Mouse (Mus musculus): ENCODE data around the gene Mum1l1. TPM values are rescaled to one million over a fixed set of nuclear protein-coding genes. Genes with fewer than 3 reads are reported as not detected.

The Mum1l1 gene
- polyA plus RNA-seq, 1 experiment from 2014 or later, result 20.0 TPM

GRCm38 (mm10) chrX:139219017-139219416 lies 9.2 kb downstream of the Mum1l1 start:
- ATAC-seq (ENCODE audit: low FRiP score), result no peak
- Histone ChIP-seq H3K4me3 (ENCODE audit: low read depth, low read length) (no peak overlapping the region), H3K27me3 (ENCODE audit: control insufficient read depth, insufficient read depth, low read length) (no peaks in the 10 kb centered on the region; the same call in 1 of the 2 replicates), H3K27ac (ENCODE audit: low read depth, low read length) (no peak overlapping the region), H3K4me1 (ENCODE audit: control insufficient read depth, insufficient read depth, low read length) (no peaks in the 10 kb centered on the region), H3K36me3 (ENCODE audit: control insufficient read depth, insufficient read depth, low read length) (no peaks in the 10 kb centered on the region), H3K4me2 (no peak overlapping the region), H3K9me3 (ENCODE audit: control insufficient read depth, low read length) (no peaks in the 10 kb centered on the region), H3K9ac (ENCODE audit: low read length) (no peak overlapping the region)
- WGBS, result 34% methylated on average over 2 of the region's 2 CpGs
- DNase-seq (ENCODE audit: low spot score, missing footprints), result peak; percentile 87

GRCm38 (mm10) chrX:139220830-139221229 lies 11.0 kb downstream of the Mum1l1 start:
- H3K4me2 ChIP-seq, result no peak overlapping the region
- DNase-seq (ENCODE audit: low spot score, missing footprints) (no peak), ATAC-seq (ENCODE audit: low FRiP score) (no peak)
- no peaks in the 10 kb centered on the region for H3K27me3 ChIP-seq (ENCODE audit: control insufficient read depth, insufficient read depth, low read length)
- no peaks in the 10 kb centered on the region for H3K9me3 ChIP-seq (ENCODE audit: control insufficient read depth, low read length)
- H3K27ac ChIP-seq (ENCODE audit: low read depth, low read length), result no peak overlapping the region
- no peaks in the 10 kb centered on the region for H3K4me1 ChIP-seq (ENCODE audit: control insufficient read depth, insufficient read depth, low read length)
- H3K9ac ChIP-seq (ENCODE audit: low read length), result no peak overlapping the region
- no peaks in the 10 kb centered on the region for H3K36me3 ChIP-seq (ENCODE audit: control insufficient read depth, insufficient read depth, low read length)
- H3K4me3 ChIP-seq (ENCODE audit: low read depth, low read length), result no peak overlapping the region
- WGBS, result 86% methylated on average over 4 of the region's 4 CpGs

- Histone ChIP-seq H3K36me3 (ENCODE audit: control insufficient read depth, insufficient read depth, low read length) (no peaks in the 10 kb centered on the region), H3K9ac (ENCODE audit: low read length) (no peak overlapping the region), H3K4me3 (ENCODE audit: low read depth, low read length) (no peak overlapping the region), H3K27me3 (ENCODE audit: control insufficient read depth, insufficient read depth, low read length) (no peaks in the 10 kb centered on the region), H3K9me3 (ENCODE audit: control insufficient read depth, low read length) (no peaks in the 10 kb centered on the region), H3K4me1 (ENCODE audit: control insufficient read depth, insufficient read depth, low read length) (no peaks in the 10 kb centered on the region), H3K27ac (ENCODE audit: low read depth, low read length) (no peak overlapping the region), H3K4me2 (no peak overlapping the region)
- DNase-seq (ENCODE audit: low spot score, missing footprints), result no peak
- no peak for ATAC-seq (ENCODE audit: low FRiP score)
- 79% methylated on average over 3 of the region's 3 CpGs for WGBS
Observed at GRCm38 (mm10) chrX:139221893-139222292, 12.1 kb downstream of the Mum1l1 start.

GRCm38 (mm10) chrX:139231143-139231542 lies 21.3 kb downstream of the Mum1l1 start:
- H3K4me1 ChIP-seq (ENCODE audit: control insufficient read depth, insufficient read depth, low read length), result no peaks in the 10 kb centered on the region
- no peak overlapping the region for H3K4me2 ChIP-seq
- no peaks in the 10 kb centered on the region for H3K9me3 ChIP-seq (ENCODE audit: control insufficient read depth, low read length)
- DNase-seq (ENCODE audit: low spot score, missing footprints) (peak; percentile 84), ATAC-seq (ENCODE audit: low FRiP score) (peak; percentile 95)
- no peak overlapping the region for H3K27ac ChIP-seq (ENCODE audit: low read depth, low read length)
- 35% methylated on average over 9 of the region's 9 CpGs for WGBS
- H3K36me3 ChIP-seq (ENCODE audit: control insufficient read depth, insufficient read depth, low read length), result no peaks in the 10 kb centered on the region
- no peaks in the 10 kb centered on the region for H3K27me3 ChIP-seq (ENCODE audit: control insufficient read depth, insufficient read depth, low read length)
- H3K9ac ChIP-seq (ENCODE audit: low read length), result no peak overlapping the region
- no peak overlapping the region for H3K4me3 ChIP-seq (ENCODE audit: low read depth, low read length)

GRCm38 (mm10) chrX:139247294-139247693 lies 37.5 kb downstream of the Mum1l1 start:
- H3K9ac ChIP-seq (ENCODE audit: low read length), result no peak overlapping the region
- no peak overlapping the region for H3K27ac ChIP-seq (ENCODE audit: low read depth, low read length)
- no peaks in the 10 kb centered on the region for H3K4me1 ChIP-seq (ENCODE audit: control insufficient read depth, insufficient read depth, low read length)
- DNase-seq (ENCODE audit: low spot score, missing footprints) (no peak), ATAC-seq (ENCODE audit: low FRiP score) (no peak)
- H3K4me3 ChIP-seq (ENCODE audit: low read depth, low read length), result no peak overlapping the region
- H3K4me2 ChIP-seq, result no peak overlapping the region
- H3K36me3 ChIP-seq (ENCODE audit: control insufficient read depth, insufficient read depth, low read length), result no peaks in the 10 kb centered on the region
- WGBS, result 57% methylated on average over 3 of the region's 3 CpGs
- H3K9me3 ChIP-seq (ENCODE audit: control insufficient read depth, low read length), result no peaks in the 10 kb centered on the region
- H3K27me3 ChIP-seq (ENCODE audit: control insufficient read depth, insufficient read depth, low read length), result no peaks in the 10 kb centered on the region

- H3K4me1 ChIP-seq (ENCODE audit: control insufficient read depth, insufficient read depth, low read length), result no peaks in the 10 kb centered on the region
- no peak overlapping the region for H3K4me3 ChIP-seq (ENCODE audit: low read depth, low read length)
- DNase-seq (ENCODE audit: low spot score, missing footprints), result no peak
- 87% methylated on average over 10 of the region's 10 CpGs for whole genome bisulfite sequencing
- H3K9me3 ChIP-seq (ENCODE audit: control insufficient read depth, low read length), result no peaks in the 10 kb centered on the region
- H3K27ac ChIP-seq (ENCODE audit: low read depth, low read length), result no peak overlapping the region
- no peak for ATAC-seq (ENCODE audit: low FRiP score)
- H3K9ac ChIP-seq (ENCODE audit: low read length), result no peak overlapping the region
- H3K36me3 ChIP-seq (ENCODE audit: control insufficient read depth, insufficient read depth, low read length), result no peaks in the 10 kb centered on the region
- no peaks in the 10 kb centered on the region for H3K27me3 ChIP-seq (ENCODE audit: control insufficient read depth, insufficient read depth, low read length)
- no peak overlapping the region for H3K4me2 ChIP-seq
Observed at GRCm38 (mm10) chrX:139257072-139257471, 47.2 kb downstream of the Mum1l1 start.

- H3K27ac ChIP-seq (ENCODE audit: low read depth, low read length), result no peak overlapping the region
- no peaks in the 10 kb centered on the region for H3K9me3 ChIP-seq (ENCODE audit: control insufficient read depth, low read length)
- H3K27me3 ChIP-seq (ENCODE audit: control insufficient read depth, insufficient read depth, low read length), result no peaks in the 10 kb centered on the region
- WGBS, result 89% methylated on average over 4 of the region's 4 CpGs
- no peak overlapping the region for H3K9ac ChIP-seq (ENCODE audit: low read length)
- H3K4me3 ChIP-seq (ENCODE audit: low read depth, low read length), result no peak overlapping the region
- H3K36me3 ChIP-seq (ENCODE audit: control insufficient read depth, insufficient read depth, low read length), result no peaks in the 10 kb centered on the region
- DNase-seq (ENCODE audit: low spot score, missing footprints) (no peak), ATAC-seq (ENCODE audit: low FRiP score) (no peak)
- H3K4me2 ChIP-seq, result no peak overlapping the region
- H3K4me1 ChIP-seq (ENCODE audit: control insufficient read depth, insufficient read depth, low read length), result no peaks in the 10 kb centered on the region
Observed at GRCm38 (mm10) chrX:139281966-139282365, 72.1 kb downstream of the Mum1l1 start.

Other genes starting within 250 kb of the Mum1l1 start
- gene Serpina7, start 124.8 kb upstream of the Mum1l1 start, polyA plus RNA-seq (2014; fragmentation: Nextera tagmentation; extraction: Ambion mirVana), result not detected in 2 replicates
- not detected in 2 replicates for gene 4930513O06Rik, start 123.8 kb upstream of the Mum1l1 start, polyA plus RNA-seq (2014; fragmentation: Nextera tagmentation; extraction: Ambion mirVana)
- gene 4933428M09Rik, start 30.8 kb upstream of the Mum1l1 start, polyA plus RNA-seq (2014; fragmentation: Nextera tagmentation; extraction: Ambion mirVana), result not detected in 2 replicates
- not detected in 2 replicates for gene Trap1a, start 123.6 kb downstream of the Mum1l1 start, polyA plus RNA-seq (2014; fragmentation: Nextera tagmentation; extraction: Ambion mirVana)

All from midbrain, embryonic 11.5 days (tissue).